Comparison of ENCODE assay signal across 24 mouse cellular contexts in the genomic region with DNA sequence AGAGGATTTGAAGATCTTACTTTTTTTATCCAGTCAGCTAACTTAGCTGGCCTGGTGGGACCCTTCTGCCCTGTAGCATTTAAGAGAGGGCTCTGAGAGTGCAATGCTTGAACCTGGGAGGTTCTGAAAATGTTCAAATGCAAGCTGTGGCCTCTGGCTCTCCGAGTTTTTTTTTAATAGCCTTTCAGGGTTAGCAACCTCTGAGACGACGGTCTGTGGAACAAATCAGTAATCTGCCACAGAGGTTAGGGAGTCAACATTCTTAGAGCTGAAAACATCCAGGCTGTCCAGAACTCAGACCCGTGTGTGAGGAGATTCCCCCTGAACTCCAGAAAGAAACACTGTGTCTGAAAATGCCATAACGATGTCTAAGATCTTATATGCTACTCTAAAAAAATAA. TPM values are rescaled to one million over a fixed set of nuclear protein-coding genes. Genes with fewer than 3 reads are reported as not detected.
"Had no signal": no experiment of that assay in that cellular context is flagged by ENCODE, and none has a peak within 500 bp of the region (broad histone marks: within the 10 kb centered on the region; RNA-seq: fewer than 3 reads in every experiment).

No protein-coding gene starts in this region.

- H3K4me2 ChIP-seq: lung, embryonic 14.5 days; midbrain, embryonic 11.5 days; midbrain, embryonic 13.5 days; midbrain, embryonic 15.5 days; neural tube, embryonic 13.5 days; neural tube, embryonic 15.5 days had no signal

- H3K4me3 ChIP-seq: midbrain, embryonic 13.5 days; midbrain, embryonic 15.5 days; neural tube, embryonic 13.5 days; neural tube, embryonic 15.5 days had no signal

- H3K27me3 ChIP-seq: midbrain, embryonic 13.5 days; midbrain, embryonic 15.5 days; neural tube, embryonic 13.5 days; neural tube, embryonic 15.5 days had no signal

- H3K9me3 ChIP-seq: midbrain, embryonic 15.5 days; neural tube, embryonic 15.5 days had no signal

- DNase-seq: lung, adult 18-20 months; lung, embryonic 14.5 days; lung, postnatal 10 days; lung, postnatal 4 days; retina, postnatal 1 day; right cerebral cortex, adult 18-20 months; right cerebral cortex, postnatal 25 days; right cerebral cortex, postnatal 4 days; spleen, adult 18-20 months; thymus, adult 18-20 months; thymus, postnatal 14 days; thymus, postnatal 36 days had no signal

- H3K9ac ChIP-seq: lung, embryonic 14.5 days; midbrain, embryonic 13.5 days; midbrain, embryonic 15.5 days; neural tube, embryonic 13.5 days; neural tube, embryonic 15.5 days had no signal

- H3K36me3 ChIP-seq: midbrain, embryonic 15.5 days had no signal

- H3K27ac ChIP-seq: midbrain, embryonic 13.5 days; midbrain, embryonic 15.5 days; neural tube, embryonic 13.5 days; neural tube, embryonic 15.5 days had no signal

- ATAC-seq: midbrain, embryonic 13.5 days; midbrain, embryonic 15.5 days had no signal

- H3K4me1 ChIP-seq: midbrain, embryonic 13.5 days; midbrain, embryonic 15.5 days; neural tube, embryonic 13.5 days; neural tube, embryonic 15.5 days had no signal

RNA-seq across cellular contexts. Expression of gene Gm17657, which starts 9.0 kb away (rescaled TPM):
- polyA plus RNA-seq: lung, embryonic 14.5 days; lung, embryonic 16.5 days; midbrain, embryonic 11.5 days; midbrain, embryonic 13.5 days; midbrain, embryonic 15.5 days; midbrain, postnatal 0 days; neural tube, embryonic 11.5 days; neural tube, embryonic 13.5 days; neural tube, embryonic 15.5 days; small intestine, adult 2 months; stomach, embryonic 14.5 days; stomach, embryonic 16.5 days; thymus, postnatal 0 days had no signal
